Mouse (Mus musculus) MEL (cell line): ENCODE data around the gene Myt1l. TPM values are rescaled to one million over a fixed set of nuclear protein-coding genes. Genes with fewer than 3 reads are reported as not detected.

ENCODE experiments used
- DNase-seq: peaks from one replicate; pipeline ENCODE4 v3.0.0; 2011; ENCODE audit warnings: low read depth, low spot score
- H3K27ac ChIP-seq: 2 replicates; pipeline ENCODE4 v1.5.1; 2012; ENCODE audit warnings: low read depth, mild to moderate bottlenecking, control low read depth, low read length, moderate library complexity; ENCODE audit not compliant: control insufficient read depth
- H3K27me3 ChIP-seq, 2 experiments: fragments of 150-350 bp in 1 of 2; sonication (generic) in 1 of 2; 2 replicates each; pipeline ENCODE4 v1.6.1; 2012; ENCODE audit warnings: low read length in 2 of 2, mild to moderate bottlenecking in 2 of 2, improper control_type of control experiment in 1 of 2, moderate library complexity in 1 of 2; ENCODE audit not compliant: insufficient read depth in 2 of 2, control insufficient read depth in 1 of 2
- H3K36me3 ChIP-seq, 2 experiments: 2 replicates each; pipeline ENCODE4 v1.6.1; 2012 to 2014; ENCODE audit warnings: low read length in 2 of 2, improper control_type of control experiment in 1 of 2, inconsistent platforms in 1 of 2, mild to moderate bottlenecking in 1 of 2; ENCODE audit not compliant: insufficient read depth in 2 of 2, control insufficient read depth in 1 of 2
- H3K4me1 ChIP-seq, 2 experiments: fragments of 150-350 bp in 1 of 2; sonication (generic) in 1 of 2; 2 replicates each; pipeline ENCODE4 v1.6.1; 2012; ENCODE audit warnings: low read length in 2 of 2, improper control_type of control experiment in 1 of 2, mild to moderate bottlenecking in 1 of 2; ENCODE audit not compliant: insufficient read depth in 2 of 2, control insufficient read depth in 1 of 2
- H3K4me3 ChIP-seq, 2 experiments: fragments of 150-350 bp in 1 of 2; sonication (generic) in 1 of 2; 2 replicates each; pipeline ENCODE4 v1.5.1; 2012; ENCODE audit warnings: low read depth in 2 of 2, low read length in 2 of 2, mild to moderate bottlenecking in 2 of 2, moderate library complexity in 2 of 2, control low read depth in 1 of 2, improper control_type of control experiment in 1 of 2; ENCODE audit not compliant: control insufficient read depth in 1 of 2, insufficient read depth in 1 of 2
- H3K79me2 ChIP-seq: 2 replicates; pipeline ENCODE4 v1.6.1; 2012; ENCODE audit warnings: mild to moderate bottlenecking, low read length, moderate library complexity; ENCODE audit not compliant: control insufficient read depth, poor library complexity, insufficient read depth
- H3K9ac ChIP-seq: 2 replicates; pipeline ENCODE4 v1.6.1; 2012; ENCODE audit warnings: low read depth, mild to moderate bottlenecking, control low read depth, low read length, moderate library complexity; ENCODE audit not compliant: control insufficient read depth, poor library complexity, severe bottlenecking
- H3K9me3 ChIP-seq: fragments of 150-350 bp; sonication (generic); replicated peaks from 2 replicates; pipeline ENCODE4 v1.6.1; 2012; ENCODE audit warnings: mild to moderate bottlenecking, low read length, improper control_type of control experiment, moderate library complexity; ENCODE audit not compliant: insufficient read depth
- CHD1 ChIP-seq: IDR thresholded peaks from 2 replicates; pipeline ENCODE4 v1.6.1; 2012; ENCODE audit warnings: low read depth, mild to moderate bottlenecking, inconsistent platforms, low read length, improper control_type of control experiment
- CHD2 ChIP-seq: IDR thresholded peaks from 2 replicates; pipeline ENCODE4 v1.6.1; 2011; ENCODE audit warnings: low read length, improper control_type of control experiment
- ELF1 ChIP-seq: IDR thresholded peaks from 2 replicates; pipeline ENCODE4 v1.6.1; 2014; ENCODE audit warnings: low read depth, mild to moderate bottlenecking, inconsistent platforms, low read length, improper control_type of control experiment, moderate library complexity
- EP300 ChIP-seq, 2 experiments: IDR thresholded peaks; 2 replicates each; pipeline ENCODE4 v1.6.1; 2011; ENCODE audit warnings: improper control_type of control experiment in 2 of 2, low read length in 2 of 2, low read depth in 1 of 2, mild to moderate bottlenecking in 1 of 2
- ETS1 ChIP-seq: IDR thresholded peaks from 2 replicates; pipeline ENCODE4 v1.6.1; 2012; ENCODE audit warnings: low read depth, mild to moderate bottlenecking, inconsistent platforms, low read length, improper control_type of control experiment, moderate library complexity
- GATA1 ChIP-seq: IDR thresholded peaks from 2 replicates; pipeline ENCODE4 v1.6.1; 2011; ENCODE audit warnings: low read depth, low read length, improper control_type of control experiment
- JUND ChIP-seq: IDR thresholded peaks from 2 replicates; pipeline ENCODE4 v1.6.1; 2011; ENCODE audit warnings: low read depth, mild to moderate bottlenecking, improper control_type of control experiment, low read length
- KAT2A ChIP-seq: conservative IDR thresholded peaks from 2 replicates; pipeline ENCODE4 v1.6.1; 2012; ENCODE audit warnings: low read depth, low read length, improper control_type of control experiment, inconsistent platforms
- MAZ ChIP-seq: IDR thresholded peaks from 2 replicates; pipeline ENCODE4 v1.6.1; 2012; ENCODE audit warnings: low read depth, mild to moderate bottlenecking, inconsistent platforms, low read length, improper control_type of control experiment
- MXI1 ChIP-seq: IDR thresholded peaks from 2 replicates; pipeline ENCODE4 v1.6.1; 2011; ENCODE audit warnings: mild to moderate bottlenecking, low read depth, low read length, improper control_type of control experiment
- RAD21 ChIP-seq: IDR thresholded peaks from 2 replicates; pipeline ENCODE4 v1.6.1; 2011; ENCODE audit warnings: mild to moderate bottlenecking, low read depth, low read length, improper control_type of control experiment
- SMC3 ChIP-seq: IDR thresholded peaks from 2 replicates; pipeline ENCODE4 v1.6.1; 2011; ENCODE audit warnings: low read depth, low read length, improper control_type of control experiment
- TCF12 ChIP-seq: IDR thresholded peaks from 2 replicates; pipeline ENCODE4 v1.6.1; 2014; ENCODE audit warnings: low read depth, mild to moderate bottlenecking, inconsistent platforms, low read length, improper control_type of control experiment, moderate library complexity
- UBTF ChIP-seq: IDR thresholded peaks from 2 replicates; pipeline ENCODE4 v1.6.1; 2012; ENCODE audit warnings: low read depth, mild to moderate bottlenecking, inconsistent platforms, low read length, improper control_type of control experiment, moderate library complexity, borderline replicate concordance; ENCODE audit not compliant: insufficient read depth
- USF1 ChIP-seq: IDR thresholded peaks from 2 replicates; pipeline ENCODE4 v1.6.1; 2014; ENCODE audit warnings: low read depth, mild to moderate bottlenecking, inconsistent platforms, low read length, improper control_type of control experiment, moderate library complexity
- USF2 ChIP-seq, 2 experiments: IDR thresholded peaks; 2 replicates each; pipeline ENCODE4 v1.6.1; 2011 to 2012; ENCODE audit warnings: improper control_type of control experiment in 2 of 2, low read length in 2 of 2, borderline replicate concordance in 1 of 2, inconsistent platforms in 1 of 2, low read depth in 1 of 2, mild to moderate bottlenecking in 1 of 2; ENCODE audit not compliant: insufficient read depth in 1 of 2
- ZKSCAN1 ChIP-seq: IDR thresholded peaks from 2 replicates; pipeline ENCODE4 v1.6.1; 2012; ENCODE audit warnings: low read depth, mild to moderate bottlenecking, inconsistent platforms, low read length, improper control_type of control experiment, moderate library complexity
- ZNF384 ChIP-seq: IDR thresholded peaks from 2 replicates; pipeline ENCODE4 v1.6.1; 2012; ENCODE audit warnings: low read depth, mild to moderate bottlenecking, inconsistent platforms, low read length, improper control_type of control experiment
- polyA plus RNA-seq, 2 experiments: library from polyadenylated mRNA; stranded (reverse) in 1 of 2; unstranded in 1 of 2; fragments of >175 nt in 1 of 2; fragments of >200 nt in 1 of 2; gene quantifications; 2 replicates each; pipeline versions ENCODE4 v1.2.1 to v1.2.4; 2012; ENCODE audit warnings: low replicate concordance in 2 of 2, low read depth in 1 of 2; ENCODE audit not compliant: insufficient read length in 2 of 2, insufficient read depth in 1 of 2, missing spikeins in 1 of 2
- total RNA-seq: library from RNA; depleted of rRNA; stranded (reverse); fragments of 300-350 nt; gene quantifications from 2 replicates; pipeline ENCODE4 v1.2.3, GENCODE M21; 2012

Myt1l gene
- total and polyA plus RNA-seq, 3 experiments, result not detected

- no peak for TF ChIP-seq CHD2
- no peak for TF ChIP-seq UBTF
- TF ChIP-seq MXI1, result no peak
- no peak for TF ChIP-seq ZKSCAN1
- TF ChIP-seq JUND, result no peak
- TF ChIP-seq SMC3, result no peak
- TF ChIP-seq ETS1, result no peak
- TF ChIP-seq MAZ, result no peak
- TF ChIP-seq TCF12, result no peak
- TF ChIP-seq CHD1, result no peak
- TF ChIP-seq RAD21, result no peak
- no peak for TF ChIP-seq ELF1
- no peak for TF ChIP-seq KAT2A
- no peak for TF ChIP-seq USF2 (IDR thresholded peaks at IDR 0.05; ENCODE audit: borderline replicate concordance in 1 of 2, insufficient read depth in 1 of 2, low read depth in 1 of 2, low read length in 2 of 2)
- no peak for TF ChIP-seq USF1
- no peak for TF ChIP-seq EP300 (IDR thresholded peaks at IDR 0.05; ENCODE audit: low read depth in 1 of 2, low read length in 2 of 2)
- TF ChIP-seq GATA1, result no peak
- Histone ChIP-seq H3K27me3 (no peaks in the 10 kb centered on the region), H3K36me3 (no peaks in the 10 kb centered on the region), H3K4me1 (no peaks in the 10 kb centered on the region), H3K9ac (no peak overlapping the region), H3K79me2 (no peaks in the 10 kb centered on the region), H3K27ac (no peak overlapping the region), H3K4me3 (no peak overlapping the region), H3K9me3 (no peaks in the 10 kb centered on the region)
- DNase-seq, result no peak
Observed at GRCm38 (mm10) chr12:29921481-29921880, 393.3 kb downstream of the Myt1l start.

- Histone ChIP-seq H3K27me3 (no peaks in the 10 kb centered on the region), H3K79me2 (no peaks in the 10 kb centered on the region), H3K9me3 (no peaks in the 10 kb centered on the region), H3K4me3 (no peak overlapping the region), H3K36me3 (no peaks in the 10 kb centered on the region), H3K27ac (no peak overlapping the region), H3K9ac (no peak overlapping the region), H3K4me1 (no peaks in the 10 kb centered on the region)
- no peak for DNase-seq
- no peak for TF ChIP-seq ZNF384
- no peak for TF ChIP-seq SMC3
Observed at GRCm38 (mm10) chr12:29926896-29927295, 398.7 kb downstream of the Myt1l start.
